Mouse (Mus musculus) lung, adult 2 months (tissue): Measurements from ENCODE around the gene Micu2.

ENCODE experiments used
- CTCF ChIP-seq: fragments of 200-500 bp; IDR thresholded peaks from 2 replicates; pipeline ENCODE4 v1.5.1; 2011; ENCODE audit warnings: mild to moderate bottlenecking, low read length, control low read depth; ENCODE audit not compliant: insufficient read depth
- POLR2A ChIP-seq: fragments of 200-500 bp; IDR thresholded peaks from 2 replicates; pipeline ENCODE4 v1.6.1; 2011; ENCODE audit warnings: low read depth, mild to moderate bottlenecking, control low read depth, low read length, borderline replicate concordance; ENCODE audit errors: extremely low read depth

DNA sequence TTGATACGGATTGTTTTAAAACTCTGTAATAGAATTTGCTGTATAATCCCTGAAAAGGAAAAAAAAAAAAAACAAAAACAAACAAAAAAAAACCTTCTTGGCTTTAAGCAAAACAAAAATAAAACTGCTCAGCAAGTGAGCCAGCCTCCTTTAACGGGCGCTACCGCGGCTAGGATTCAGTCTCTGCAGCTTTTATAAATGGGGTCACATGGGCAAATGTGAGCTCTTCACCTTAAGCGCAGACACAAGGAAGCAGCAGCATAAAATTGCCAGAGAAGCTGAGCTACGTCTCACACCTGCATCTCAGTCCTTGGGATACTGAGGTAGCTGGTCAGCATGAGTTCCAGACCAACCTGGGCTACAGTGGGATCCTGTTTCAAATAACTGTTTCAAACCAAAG is 16.6 kb downstream of the Micu2 start:
- TF ChIP-seq CTCF: no peak
- no peak for TF ChIP-seq POLR2A
